Mouse (Mus musculus) erythroblast, embryonic 14.5 days (primary cell): ENCODE results near the gene Rnf4.

Experiments used
- GATA1 ChIP-seq: IDR thresholded peaks from 2 replicates; pipeline ENCODE4 v1.6.1; 2012; ENCODE audit warnings: low read length, inconsistent platforms, mixed read lengths
- TAL1 ChIP-seq: IDR thresholded peaks from 3 replicates; pipeline ENCODE4 v1.6.1; 2012; ENCODE audit warnings: low read length, inconsistent platforms, mixed read lengths

GRCm38 (mm10) chr5:34319491-34320034 lies 16.5 kb upstream of the Rnf4 start:
- TF ChIP-seq GATA1, result no peak
- TF ChIP-seq TAL1, result no peak
